Mouse (Mus musculus) bone marrow, adult 2 months (tissue): Measurements from ENCODE around the gene Dmrtc1b.
"Not testable (repeated sequence)": the region's sequence is repeated elsewhere in the genome, so short reads cannot be mapped to it uniquely, and the experiment has no call there.

ENCODE experiments used
- CTCF ChIP-seq: fragments of 200-500 bp; IDR thresholded peaks from 2 replicates; pipeline ENCODE4 v1.5.1; 2011; ENCODE audit warnings: low read length, control low read depth; ENCODE audit not compliant: control insufficient read depth, insufficient read depth
- POLR2A ChIP-seq: fragments of 200-500 bp; IDR thresholded peaks from 2 replicates; pipeline ENCODE4 v1.6.1; 2011; ENCODE audit warnings: low read depth, mild to moderate bottlenecking, control low read depth, low read length, borderline replicate concordance; ENCODE audit not compliant: control insufficient read depth

- TF ChIP-seq POLR2A, CTCF: not testable (repeated sequence)
These were observed 23.0 kb upstream of the Dmrtc1b start for GRCm38 (mm10) chrX:102684706-102685105.
